Mouse (Mus musculus): Measurements from ENCODE around the gene Adi1.
A peak's percentile ranks its signal among the peaks of the same experiment; 100 is the strongest.

Adi1 gene

DNA sequence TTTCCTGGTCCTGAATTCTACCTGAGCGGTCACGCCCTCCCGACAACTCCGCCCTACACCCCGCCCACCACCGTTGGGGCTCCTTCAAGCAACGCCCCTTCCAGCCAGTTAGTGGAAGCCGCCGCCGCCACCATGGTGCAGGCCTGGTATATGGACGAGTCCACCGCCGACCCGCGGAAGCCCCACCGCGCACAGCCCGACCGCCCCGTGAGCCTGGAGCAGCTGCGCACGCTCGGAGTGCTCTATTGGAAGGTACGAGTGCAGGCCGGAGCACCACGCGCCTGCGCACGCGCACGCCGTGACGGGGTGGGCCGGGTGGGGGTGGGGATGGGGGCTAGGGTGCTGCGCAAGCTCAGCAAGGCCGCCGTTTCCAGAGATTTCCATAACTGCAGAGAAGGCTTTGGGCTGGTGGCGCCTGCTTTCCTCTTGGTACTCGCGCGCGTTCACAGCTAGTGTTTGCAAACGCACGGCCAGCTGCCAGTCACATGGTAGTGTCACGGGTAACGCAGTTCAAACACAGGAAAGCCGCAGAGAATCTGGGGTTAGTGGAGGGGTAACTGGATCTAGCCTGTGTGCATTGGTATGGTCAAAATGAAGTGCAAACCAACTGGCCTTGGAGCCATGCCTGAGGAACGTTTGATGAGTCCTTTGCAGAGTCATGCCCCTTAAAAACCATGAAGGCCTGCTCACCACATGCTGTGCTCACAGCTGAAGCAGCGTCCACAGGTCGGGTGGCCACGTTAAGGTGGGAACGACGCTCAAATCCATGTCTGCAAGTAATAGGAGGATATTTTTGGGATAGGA is at the start of gene Adi1:
TSS of gene Adi1 (plus strand) at position 111 of the 804 bp plus-strand sequence.
- peak; percentile 88 for DNase-seq (ENCODE audit: extremely low spot score)

DNA sequence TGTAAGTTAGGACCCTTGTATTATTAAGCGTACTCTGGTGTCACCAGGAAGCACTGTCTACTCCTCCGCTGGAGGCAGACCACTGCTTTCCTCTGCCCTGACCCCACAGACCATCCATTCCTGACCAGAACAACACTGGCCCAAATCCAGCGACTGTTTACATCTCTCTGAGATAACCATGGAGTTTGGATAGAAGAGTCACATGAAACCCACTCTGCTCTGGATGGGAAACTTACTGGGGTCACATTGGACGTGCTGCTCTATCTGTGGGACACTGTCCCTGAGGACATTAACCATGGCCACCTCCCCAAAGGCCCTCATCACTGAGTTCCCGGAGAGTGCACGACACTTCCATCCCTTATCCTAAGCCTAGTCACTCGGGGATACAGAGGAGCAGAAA is 49.6 kb upstream of the Adi1 start:
- no peak for DNase-seq (ENCODE audit: extremely low spot score)

DNA sequence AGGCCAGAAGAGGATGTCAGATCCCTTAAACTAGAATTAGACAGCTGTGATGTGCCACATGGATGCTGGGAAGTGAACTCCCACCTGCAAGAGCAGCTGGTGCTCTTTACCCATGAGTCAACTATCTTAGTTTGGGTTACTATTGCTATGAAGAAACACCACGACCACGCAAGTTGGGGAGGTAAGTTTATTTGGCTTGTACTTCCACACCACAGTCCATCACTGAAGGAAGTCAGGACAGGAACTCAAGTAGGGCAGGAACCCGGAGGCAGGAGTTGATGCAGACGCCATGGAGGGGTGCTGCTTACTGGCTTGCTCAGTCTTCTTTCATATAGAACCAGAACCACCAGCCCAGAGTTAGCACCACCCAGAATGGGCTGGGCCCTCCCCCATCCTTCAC is 47.9 kb upstream of the Adi1 start:
- no peak for DNase-seq (ENCODE audit: extremely low spot score)

DNA sequence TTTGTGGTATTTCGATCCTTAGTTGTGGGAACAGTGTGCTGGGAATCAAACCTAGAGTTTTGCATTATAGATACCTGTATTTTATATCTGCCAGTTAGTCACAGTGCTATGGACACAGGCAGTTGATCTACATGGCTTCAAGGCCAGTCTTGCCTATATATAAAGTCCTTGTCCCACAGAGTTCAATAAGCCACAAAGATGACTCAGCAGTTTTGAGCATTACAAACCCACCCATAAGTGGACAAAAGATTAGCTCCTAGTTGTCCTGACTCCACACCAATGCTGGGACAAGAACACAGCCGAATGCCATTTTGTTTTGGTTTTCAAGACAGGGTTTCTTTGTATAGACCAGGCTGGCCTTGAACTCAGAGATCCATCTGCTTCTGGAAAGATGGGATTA is 46.6 kb upstream of the Adi1 start:
- DNase-seq (ENCODE audit: extremely low spot score): peak; percentile 14

DNA sequence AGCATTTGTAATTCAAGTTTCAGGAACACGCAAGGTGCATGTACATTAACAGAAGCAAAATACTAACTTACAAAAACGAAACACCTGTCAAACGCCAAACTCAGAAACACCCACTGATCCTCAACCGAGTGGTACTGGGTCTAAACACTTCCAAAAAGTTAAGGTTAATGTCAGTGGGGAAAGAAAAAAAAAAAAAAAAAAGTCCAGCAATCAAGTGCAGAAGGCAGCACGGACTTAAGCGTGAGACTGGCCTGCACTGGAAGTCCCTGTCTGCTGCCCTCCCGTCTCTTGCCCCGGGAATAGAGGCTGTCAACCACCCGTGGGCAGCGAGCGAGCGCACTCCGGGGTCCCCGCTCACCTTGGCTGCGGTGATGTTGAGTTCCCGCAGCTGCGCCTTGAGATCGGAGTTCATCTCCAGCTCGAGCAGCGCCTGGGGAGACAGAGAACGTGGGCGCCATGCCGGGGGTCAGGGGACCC is 39.9 kb upstream of the Adi1 start:
- DNase-seq (ENCODE audit: extremely low spot score): no peak

DNA sequence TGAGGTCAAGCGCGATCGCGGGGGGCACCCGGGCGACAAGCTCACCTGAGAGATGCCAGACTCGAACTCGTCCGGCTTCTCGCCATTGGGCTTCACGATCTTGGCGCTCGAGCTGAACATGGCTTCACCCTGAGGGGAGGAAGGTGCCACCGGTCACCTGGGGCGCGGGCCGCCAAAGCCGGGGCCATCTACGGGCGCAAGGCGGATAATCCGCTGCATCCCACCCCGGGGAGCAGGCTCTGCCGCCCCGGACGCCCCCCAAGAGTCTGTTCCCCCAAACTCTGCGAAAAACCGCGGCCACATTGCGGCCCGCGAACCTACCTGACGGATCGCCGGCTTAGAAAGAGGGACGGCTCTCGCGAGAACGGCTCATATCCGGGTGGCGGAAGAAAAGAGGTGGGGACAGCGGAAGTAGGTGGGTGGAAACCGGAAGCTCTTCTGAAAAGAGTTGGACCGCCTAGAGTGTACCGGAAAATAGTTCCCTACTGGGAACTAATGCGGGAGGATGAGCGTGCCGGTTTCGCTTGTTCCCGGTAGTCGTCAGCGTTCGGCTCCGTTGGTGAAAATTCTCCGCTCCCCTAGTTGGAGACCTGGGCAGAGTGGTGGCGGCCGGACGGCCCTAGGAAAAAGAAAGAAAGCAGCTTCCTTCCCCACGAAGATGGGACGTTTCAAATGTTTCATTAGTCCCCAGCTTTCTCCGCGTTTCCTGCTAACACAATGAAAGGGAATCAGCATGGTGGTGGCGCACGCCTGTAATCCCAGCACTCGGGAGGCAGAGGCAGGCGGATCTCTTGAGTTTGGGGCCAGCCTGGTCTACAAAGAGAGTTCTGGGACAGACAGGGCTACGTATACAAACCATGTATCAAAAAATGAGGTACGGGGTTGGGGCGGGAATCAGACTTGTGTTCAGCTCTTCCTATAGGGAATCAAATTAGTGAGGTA is 39.2 kb upstream of the Adi1 start, which contains the start of gene Rps7:
TSS of gene Rps7 (minus strand) at position 419 of the 942 bp plus-strand sequence.
- DNase-seq (ENCODE audit: extremely low spot score): peak; percentile 92

DNA sequence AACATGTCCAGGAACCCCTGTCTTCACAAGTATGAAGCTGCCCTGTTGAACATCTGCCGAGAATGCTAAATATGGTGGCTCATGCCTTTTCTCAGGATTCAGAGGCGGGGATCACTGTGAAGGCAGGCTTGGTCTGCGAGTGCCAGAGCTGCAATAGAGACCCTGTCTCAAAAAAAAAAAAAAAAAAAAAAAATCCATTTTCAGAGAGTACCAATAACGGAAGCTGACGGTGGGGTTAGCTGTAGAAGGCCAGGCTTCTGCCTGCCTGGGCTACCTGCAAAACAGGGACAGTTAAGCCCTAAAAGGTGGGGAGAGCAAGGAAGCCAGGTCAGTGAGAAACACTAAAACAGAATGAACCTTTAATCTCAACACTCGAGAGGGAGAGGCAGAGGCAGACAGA is 38.5 kb upstream of the Adi1 start:
- DNase-seq (ENCODE audit: extremely low spot score): no peak

DNA sequence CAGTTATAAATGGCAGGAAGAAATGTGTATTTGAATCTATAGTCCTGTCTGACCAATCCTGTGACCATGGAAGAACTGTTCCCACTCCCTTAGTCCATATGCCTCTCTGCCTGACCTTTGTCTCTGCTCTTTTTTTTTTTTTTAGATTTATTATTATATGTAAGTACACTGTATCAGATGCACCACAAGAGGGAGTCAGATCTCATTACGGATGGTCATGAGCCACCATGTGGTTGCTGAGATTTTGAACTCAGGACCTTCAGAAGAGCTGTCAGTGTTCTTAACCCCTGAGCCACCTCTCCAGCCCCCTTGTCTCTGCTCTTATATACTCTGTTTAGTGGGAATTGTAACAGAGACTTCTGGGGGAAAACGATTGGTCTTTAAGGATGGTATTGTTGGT is 36.3 kb upstream of the Adi1 start:
- DNase-seq (ENCODE audit: extremely low spot score): no peak

DNA sequence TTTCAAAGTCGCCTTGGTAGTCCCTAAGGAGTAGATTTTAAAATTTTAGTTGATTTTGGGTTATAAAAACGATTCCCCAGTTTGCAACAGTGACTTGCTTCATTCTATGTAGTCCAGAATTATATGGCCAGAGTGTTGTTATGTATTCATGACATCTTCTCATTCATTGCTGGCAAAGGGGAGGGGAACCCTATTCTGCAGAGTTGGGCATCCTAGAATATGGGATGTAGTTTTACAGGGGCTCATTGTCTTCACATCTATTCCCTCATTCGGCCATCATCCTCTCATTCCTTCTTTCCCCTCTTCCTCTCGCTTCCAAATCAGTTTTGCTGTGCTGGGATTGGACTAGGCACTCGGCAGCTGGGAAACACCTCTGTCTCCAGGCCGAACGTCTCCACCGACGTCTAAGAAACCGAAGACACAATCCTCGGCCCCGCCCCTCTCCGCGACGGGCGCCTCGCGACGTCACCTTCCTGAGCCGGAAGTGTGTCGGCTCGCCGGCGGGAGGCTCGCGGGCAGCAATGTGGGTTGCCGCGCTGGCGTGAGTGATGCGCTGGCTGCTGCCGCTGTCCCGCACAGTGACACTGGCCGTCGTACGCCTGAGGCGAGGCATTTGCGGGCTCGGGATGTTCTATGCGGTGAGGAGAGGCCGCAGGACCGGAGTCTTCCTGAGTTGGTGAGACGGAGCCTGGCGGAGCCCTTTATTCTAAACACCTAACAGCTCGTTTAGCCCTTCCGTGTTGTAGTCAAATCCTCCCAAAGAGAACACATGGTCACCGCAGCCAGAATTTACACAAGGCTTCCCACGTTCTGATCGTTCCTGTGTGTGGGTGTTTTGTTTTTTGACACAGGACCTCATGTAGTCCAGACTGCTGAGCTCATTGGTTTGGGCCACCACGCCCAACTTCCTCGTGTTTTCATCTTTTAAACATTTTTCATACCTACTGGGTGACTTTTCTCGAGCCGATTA is 25.6 kb upstream of the Adi1 start, which contains the start of gene Rnaseh1:
TSS of gene Rnaseh1 (plus strand) at position 462 of the 970 bp plus-strand sequence.
- peak; percentile 94 for DNase-seq (ENCODE audit: extremely low spot score)

DNA sequence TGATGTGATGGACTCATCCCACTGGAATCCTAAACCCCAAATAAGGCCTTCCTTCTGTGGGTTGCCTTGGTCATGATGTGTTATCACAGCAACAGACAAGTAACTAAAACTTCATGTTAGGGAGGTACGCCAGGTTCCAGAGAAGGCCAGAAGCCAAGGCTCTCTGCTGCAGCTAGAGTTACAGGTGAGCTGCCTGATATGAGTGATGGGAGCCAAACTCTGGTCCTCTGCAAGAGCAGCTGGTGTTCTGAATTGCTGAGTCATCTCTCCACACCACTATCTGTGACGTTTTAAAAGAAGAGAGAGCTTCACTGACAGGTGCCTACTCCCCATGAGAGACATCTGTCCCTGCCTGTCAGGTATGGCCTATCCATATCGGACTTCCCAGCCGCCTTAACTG is 12.4 kb upstream of the Adi1 start:
- DNase-seq (ENCODE audit: extremely low spot score): no peak

DNA sequence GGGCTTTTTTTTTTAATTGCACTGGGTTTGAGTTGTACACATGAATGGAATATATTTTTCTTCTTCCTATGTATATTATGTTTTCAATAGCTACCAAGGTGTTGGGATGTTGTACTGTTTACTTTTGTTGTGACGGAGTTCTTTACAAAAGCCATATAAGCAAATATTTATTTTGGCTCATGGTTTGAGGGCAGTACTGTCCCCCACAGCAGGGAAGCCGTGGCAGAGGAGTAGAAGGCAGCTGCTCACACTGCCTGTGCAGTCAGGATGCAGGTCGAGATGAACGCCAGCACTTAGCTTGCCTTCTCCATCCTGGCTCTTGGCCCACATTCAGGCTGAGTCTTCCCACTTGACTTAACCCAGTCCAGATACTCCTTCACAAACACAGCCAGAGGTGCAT is 8.3 kb upstream of the Adi1 start:
- DNase-seq (ENCODE audit: extremely low spot score): no peak

DNA sequence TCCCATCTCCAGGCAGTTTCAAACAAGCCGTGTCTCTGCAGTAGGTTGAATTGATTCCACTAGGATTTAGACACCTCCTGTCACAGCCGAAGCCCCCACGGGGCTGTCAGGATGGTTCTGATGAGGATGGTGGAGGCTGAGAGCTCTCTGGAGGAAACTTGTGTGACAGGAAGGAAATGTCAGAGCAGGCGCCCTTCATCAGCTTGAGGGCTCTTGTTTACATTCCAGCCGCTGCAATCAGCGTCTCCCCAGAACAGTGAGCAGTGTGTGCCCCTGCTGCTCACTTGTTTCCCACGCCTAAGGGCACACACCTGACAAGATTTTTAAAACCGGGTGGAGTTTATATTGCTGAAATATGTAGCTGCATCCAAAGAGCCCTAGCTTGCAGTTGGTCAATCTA is 7.7 kb upstream of the Adi1 start:
- DNase-seq (ENCODE audit: extremely low spot score): no peak

DNA sequence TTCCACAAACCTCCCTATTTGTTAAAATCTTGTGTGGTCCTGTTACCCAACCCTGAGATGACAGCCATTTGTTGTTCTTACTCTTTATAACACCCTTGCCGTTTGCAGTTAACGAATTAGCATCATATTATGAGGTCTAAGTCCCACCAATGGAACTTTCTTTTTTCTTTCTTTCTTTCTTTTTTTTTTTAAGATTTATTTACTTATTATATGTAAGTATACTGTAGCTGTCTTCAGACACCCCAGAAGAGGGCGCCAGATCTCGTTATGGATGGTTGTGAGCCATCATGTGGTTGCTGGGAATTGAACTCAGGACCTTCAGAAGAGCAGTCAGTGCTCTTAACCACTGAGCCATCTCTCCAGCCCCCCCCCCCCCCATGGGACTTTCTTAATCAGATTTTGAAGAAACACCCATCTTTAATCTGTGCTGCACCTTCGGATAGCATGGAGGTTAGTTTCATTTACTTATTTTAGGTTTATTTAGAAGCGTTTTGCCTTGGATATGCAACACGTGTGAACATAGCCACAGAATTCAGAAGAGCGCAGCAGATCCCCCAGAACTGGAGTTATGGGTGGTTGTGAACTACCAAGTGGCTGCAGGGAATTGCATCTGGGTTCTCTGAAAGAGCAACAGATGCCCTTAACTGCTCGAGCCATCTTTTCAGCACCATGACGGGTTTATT is 852 bp upstream of the Adi1 start:
- no peak for DNase-seq (ENCODE audit: extremely low spot score)

DNA sequence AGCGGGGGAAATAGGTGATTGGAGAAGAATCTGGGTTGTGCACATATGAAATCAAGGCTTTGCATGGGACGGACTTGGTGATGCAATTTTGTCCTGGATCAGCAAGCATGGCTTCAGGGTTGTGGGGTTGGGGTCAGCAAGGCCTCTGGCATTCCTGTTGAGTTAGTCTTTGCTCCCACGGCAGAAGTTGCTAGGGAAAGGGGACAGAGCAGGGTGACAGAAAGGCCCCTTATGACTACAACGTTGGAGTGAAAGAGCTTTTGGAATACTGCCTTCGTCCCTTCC is 836 bp downstream of the Adi1 start:
- peak; percentile 29 for DNase-seq (ENCODE audit: extremely low spot score)

DNA sequence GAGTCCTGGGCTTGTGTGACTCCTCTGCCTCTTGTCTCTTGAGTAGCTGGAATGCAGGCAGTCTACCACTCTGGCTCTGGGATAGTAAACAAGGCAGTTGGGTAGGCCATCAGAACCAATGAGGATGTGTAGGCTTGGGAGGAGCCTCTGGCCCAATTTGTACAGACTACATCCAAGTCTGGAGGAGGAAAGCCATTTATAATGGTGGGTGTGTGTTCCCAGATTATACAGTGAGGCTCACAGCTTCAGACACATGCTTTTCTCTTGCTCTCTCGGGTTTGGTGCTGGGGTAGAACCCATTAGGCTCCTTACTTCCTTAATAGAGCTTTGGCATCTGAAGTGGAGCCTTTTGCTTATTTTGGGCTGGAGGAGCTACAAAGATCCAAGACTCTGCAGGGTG is 9.6 kb downstream of the Adi1 start:
- no peak for DNase-seq (ENCODE audit: extremely low spot score)

DNA sequence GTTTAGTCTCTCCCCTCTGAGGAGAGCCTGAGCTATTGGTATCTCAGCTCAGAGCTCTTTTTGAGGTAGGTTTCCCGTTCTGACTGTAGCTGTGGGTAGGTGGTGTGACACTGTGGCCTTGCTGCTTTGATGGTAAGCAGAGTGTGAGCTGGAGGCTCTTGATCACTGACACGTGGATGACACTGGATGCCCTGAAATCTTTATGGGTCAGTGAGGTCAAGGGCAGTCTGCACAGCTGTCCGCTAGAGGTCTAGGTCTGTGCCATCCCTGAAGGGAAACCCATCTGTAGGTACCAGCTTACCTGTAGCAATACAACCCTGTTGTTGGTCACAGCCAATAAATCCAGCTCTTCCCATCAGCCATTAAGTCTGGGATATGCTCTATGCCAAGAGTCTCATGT is 10.7 kb downstream of the Adi1 start:
- DNase-seq (ENCODE audit: extremely low spot score): no peak

DNA sequence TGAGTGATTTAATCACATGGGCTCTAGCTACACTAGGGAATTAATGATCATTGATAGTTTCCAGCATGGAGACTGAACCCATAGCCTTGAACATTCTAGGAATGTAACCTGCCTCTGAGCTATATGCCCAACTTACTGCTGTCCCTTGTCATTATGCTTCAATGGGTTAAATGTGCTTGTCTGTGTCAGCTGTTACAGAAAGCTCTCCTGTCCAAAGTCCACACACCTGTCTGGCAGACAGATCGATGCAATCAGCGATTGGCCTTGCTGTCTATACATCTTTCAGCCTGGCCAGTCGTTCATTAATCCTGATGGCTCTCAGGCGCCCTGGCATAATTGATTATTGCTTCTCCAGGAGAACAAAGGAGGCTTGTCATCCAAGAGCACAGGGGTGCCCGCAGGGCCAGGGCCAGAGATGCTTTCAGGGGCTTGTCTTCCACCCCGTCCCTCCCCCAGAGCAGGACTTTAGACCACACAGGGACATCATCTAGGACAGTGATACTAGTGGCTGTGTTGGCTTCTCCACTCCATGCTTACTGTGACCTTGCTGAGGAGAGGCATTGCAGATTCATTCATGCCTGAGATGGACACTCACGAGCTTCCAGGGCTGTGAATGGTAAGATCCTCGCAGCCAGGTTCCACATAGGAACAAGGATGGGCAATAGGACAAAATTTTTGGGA is 11.3 kb downstream of the Adi1 start:
- no peak for DNase-seq (ENCODE audit: extremely low spot score)

DNA sequence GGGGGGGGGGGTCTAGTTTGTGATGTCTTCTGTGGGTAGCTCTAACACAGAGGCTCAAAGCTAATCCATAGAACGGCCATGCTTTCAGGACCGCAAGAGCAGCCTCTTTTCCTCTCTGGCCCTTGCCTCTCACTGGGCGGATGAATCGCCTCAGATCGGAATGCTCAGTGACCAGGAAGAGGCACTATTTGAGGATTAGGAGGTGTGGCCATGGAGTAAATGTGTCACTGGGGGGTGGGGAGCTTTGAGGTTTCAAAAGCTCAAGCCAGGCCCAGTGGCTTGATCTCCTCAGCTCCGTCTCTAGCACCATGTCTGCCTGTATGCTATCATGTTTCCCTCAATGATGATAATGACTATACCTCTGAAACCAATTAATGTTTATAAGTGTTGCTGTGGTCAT is 14.0 kb downstream of the Adi1 start:
- DNase-seq (ENCODE audit: extremely low spot score): no peak

DNA sequence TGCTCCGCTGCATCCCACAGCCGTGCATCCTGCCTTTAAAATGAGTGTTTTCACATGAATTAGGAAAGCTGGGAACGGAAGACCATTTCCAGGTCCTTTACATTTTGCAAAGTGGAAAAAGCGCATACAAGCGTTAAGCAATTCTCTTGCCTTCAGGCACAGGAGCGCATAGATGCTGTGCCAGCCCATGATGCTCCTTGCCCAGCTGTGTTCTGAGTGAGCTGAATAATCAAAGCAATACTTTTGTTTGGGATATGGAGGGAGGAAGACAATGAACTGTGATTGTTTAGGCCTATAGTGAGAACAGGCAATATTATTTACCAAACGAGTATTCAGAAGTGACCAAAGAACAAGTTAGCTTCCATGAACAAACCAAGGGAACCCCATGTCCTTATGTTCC is 15.7 kb downstream of the Adi1 start:
- DNase-seq (ENCODE audit: extremely low spot score): no peak

DNA sequence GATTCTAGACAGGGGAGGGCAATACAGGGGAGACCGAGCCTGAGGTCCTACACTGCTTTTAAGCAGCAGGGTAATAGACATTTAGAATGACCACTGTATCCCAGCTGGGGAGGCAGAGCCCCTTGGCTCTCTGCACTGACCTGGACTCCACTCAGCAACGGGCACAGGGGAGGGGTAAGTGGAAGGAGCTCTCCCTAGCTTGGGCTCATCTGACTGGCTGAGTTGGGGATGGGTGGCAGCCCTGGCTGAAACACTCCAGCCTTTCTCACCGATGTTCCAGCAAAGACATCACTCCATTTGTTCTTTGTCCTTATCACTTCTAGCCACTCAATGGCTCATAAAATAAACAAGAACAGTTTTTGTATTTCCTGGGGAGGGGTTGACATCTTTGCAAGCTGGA is 18.7 kb downstream of the Adi1 start:
- no peak for DNase-seq (ENCODE audit: extremely low spot score)

DNA sequence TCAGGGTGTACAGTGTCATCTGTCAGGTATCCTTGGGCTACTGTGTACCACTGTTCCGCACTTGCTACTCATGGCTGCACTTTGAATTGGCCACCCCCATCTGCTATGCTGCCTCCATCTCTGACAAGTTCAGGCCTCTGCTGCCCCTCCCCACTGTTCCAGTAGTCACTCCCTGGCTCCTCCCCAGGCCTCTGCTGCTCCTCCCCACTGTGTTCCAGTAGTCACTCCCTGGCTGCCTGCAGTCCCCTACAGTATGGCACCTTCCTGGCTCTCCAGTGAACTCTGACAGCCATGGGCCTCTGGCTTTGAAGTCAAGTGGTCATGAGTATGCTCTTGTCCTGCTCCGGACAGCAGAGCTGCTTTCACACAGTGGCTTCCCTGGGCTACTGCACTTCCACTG is 19.2 kb downstream of the Adi1 start:
- DNase-seq (ENCODE audit: extremely low spot score): no peak

Data from embryo, embryonic 9.5 days (tissue).